Mouse (Mus musculus) left cerebral cortex, postnatal 10 days (tissue): ENCODE measurements around the gene Unc119. TPM values are rescaled to one million over a fixed set of nuclear protein-coding genes. Genes with fewer than 3 reads are reported as not detected.

ENCODE experiments used
- total RNA-seq, 2 experiments: library from RNA; stranded (reverse); gene quantifications; 2 replicates each; pipeline ENCODE4 v1.2.3; 2021

Unc119 gene
- total RNA-seq, 2 experiments from 2014 or later = 34.6 to 35.8 TPM

Other genes with a start within 250 kb of the Unc119 start
- 10 to 100 TPM; 26.1 to 26.6 TPM for gene Fam222b, start 248.8 kb upstream of the Unc119 start, total RNA-seq
- 10 to 100 TPM; 31.0 to 32.6 TPM for gene Traf4, start 177.9 kb upstream of the Unc119 start, total RNA-seq
- gene Nek8, start 166.8 kb upstream of the Unc119 start, total RNA-seq = 1 to 10 TPM; 4.8 to 5.8 TPM
- 10 to 100 TPM; 23.8 to 27.9 TPM for gene Tlcd1, start 166.8 kb upstream of the Unc119 start, total RNA-seq
- gene Rpl23a, start 159.9 kb upstream of the Unc119 start, total RNA-seq = 100 to 1,000 TPM; 802 to 805 TPM
- gene Rab34, start 155.1 kb upstream of the Unc119 start, total RNA-seq = 10 to 100 TPM; 37.0 to 39.8 TPM
- 1 to 10 TPM; 3.6 to 4.7 TPM for gene Proca1, start 150.1 kb upstream of the Unc119 start, total RNA-seq
- gene Sdf2, start 97.7 kb upstream of the Unc119 start, total RNA-seq = 10 to 100 TPM; 60.5 to 65.2 TPM
- gene Supt6, start 97.5 kb upstream of the Unc119 start, total RNA-seq = 10 to 100 TPM; 86.3 to 87.6 TPM
- 100 to 1,000 TPM; 161 to 169 TPM for gene 2610507B11Rik, start 81.7 kb upstream of the Unc119 start, total RNA-seq
- 1 to 10 TPM; 1.6 TPM for gene BC030499, start 52.6 kb upstream of the Unc119 start, total RNA-seq
- gene Spag5, start 42.0 kb upstream of the Unc119 start, total RNA-seq = 1 to 10 TPM; 3.1 to 3.9 TPM
- 100 to 1,000 TPM; 291 to 324 TPM for gene Aldoc, start 20.5 kb upstream of the Unc119 start, total RNA-seq
- 10 to 100 TPM; 72.3 to 76.6 TPM for gene Pigs, start 15.1 kb upstream of the Unc119 start, total RNA-seq
- not detected for gene Foxn1, start 43.1 kb downstream of the Unc119 start, total RNA-seq
- not detected for gene Slc13a2, start 78.7 kb downstream of the Unc119 start, total RNA-seq
- gene Slc46a1, start 122.2 kb downstream of the Unc119 start, total RNA-seq = 1 to 10 TPM; 8.7 to 9.6 TPM
- gene Sarm1, start 154.3 kb downstream of the Unc119 start, total RNA-seq = 10 to 100 TPM; 51.2 to 59.2 TPM
- 10 to 100 TPM; 74.5 to 75.4 TPM for gene Vtn, start 155.6 kb downstream of the Unc119 start, total RNA-seq
- gene Sebox, start 160.0 kb downstream of the Unc119 start, total RNA-seq = 1 to 10 TPM in 1 of 2 experiments, under 1 TPM in 1; 0.61 to 1.1 TPM
- 10 to 100 TPM; 37.2 to 38.7 TPM for gene Tmem199, start 168.7 kb downstream of the Unc119 start, total RNA-seq
- 100 to 1,000 TPM; 117 to 119 TPM for gene Poldip2, start 168.7 kb downstream of the Unc119 start, total RNA-seq
- 10 to 100 TPM; 49.3 to 51.2 TPM for gene Tnfaip1, start 192.8 kb downstream of the Unc119 start, total RNA-seq
- 10 to 100 TPM; 70.5 to 76.7 TPM for gene Ift20, start 192.9 kb downstream of the Unc119 start, total RNA-seq
- 10 to 100 TPM; 26.2 to 28.8 TPM for gene Tmem97, start 207.3 kb downstream of the Unc119 start, total RNA-seq